Mouse (Mus musculus): ENCODE data around the gene Msh5. TPM values are rescaled to one million over a fixed set of nuclear protein-coding genes. Genes with fewer than 3 reads are reported as not detected.

Msh5 gene
- total RNA-seq, 2 experiments from 2014 or later, result 0.26 to 1.1 TPM

- Histone ChIP-seq H3K27ac (peak overlapping the region; percentile 82), H3K4me3 (peak overlapping the region; percentile 43)
- no peak for DNase-seq (ENCODE audit: low spot score in 2 of 2)
- TF ChIP-seq CTCF (conservative IDR thresholded peaks at IDR 0.05), result no peak
These were observed 4.9 kb upstream of the Msh5 start for GRCm38 (mm10) chr17:35051156-35052086.

- no peak for TF ChIP-seq CTCF (conservative IDR thresholded peaks at IDR 0.05)
- Histone ChIP-seq H3K4me3 (peak overlapping the region; percentile 53), H3K27ac (peak overlapping the region; percentile 87)
- no peak for DNase-seq (ENCODE audit: low spot score in 2 of 2)
These were observed 3.7 kb upstream of the Msh5 start for GRCm38 (mm10) chr17:35050126-35050750.

DNA sequence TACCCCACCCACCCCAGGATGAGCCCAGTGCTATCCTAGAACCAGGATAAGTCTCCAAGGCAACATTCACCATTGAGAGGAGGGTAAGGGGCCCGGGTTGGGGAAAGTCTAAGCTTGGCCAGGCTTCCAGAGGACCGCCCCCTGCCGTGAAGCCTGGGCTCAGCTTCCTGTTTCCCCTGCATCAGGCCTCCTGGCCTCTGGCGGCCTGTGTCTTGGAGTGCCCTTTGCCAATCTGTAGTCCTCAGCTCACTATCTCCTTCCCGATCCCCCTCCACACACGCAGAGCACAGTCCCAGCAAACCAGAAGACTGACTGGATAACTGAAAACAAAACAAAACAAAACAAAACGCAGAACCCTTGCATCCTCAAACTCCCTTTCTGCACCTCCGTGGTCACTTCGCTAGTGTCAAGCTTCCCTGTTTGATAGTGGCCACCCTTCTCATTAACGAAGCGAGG lies 3.0 kb upstream of the Msh5 start, which contains the start of gene Clic1:
Gene Clic1 (plus strand): TSS at position 406 of the 456 bp plus-strand sequence.
- TF ChIP-seq CTCF (conservative IDR thresholded peaks at IDR 0.05), result peak; percentile 33
- Histone ChIP-seq H3K4me3 (peak within 1 kb of the TSS; percentile 53), H3K27ac (peak within 1 kb of the TSS; percentile 87)
- no peak for DNase-seq (ENCODE audit: low spot score in 2 of 2)

GRCm38 (mm10) chr17:35048932-35049440 lies 2.4 kb upstream of the Msh5 start:
- no peak overlapping the region for H3K4me3 ChIP-seq
- TF ChIP-seq CTCF (conservative IDR thresholded peaks at IDR 0.05), result no peak
- no peak for DNase-seq (ENCODE audit: low spot score in 2 of 2)
- no peak overlapping the region for H3K27ac ChIP-seq

- peak overlapping the region; percentile 53 for H3K27ac ChIP-seq
- H3K4me3 ChIP-seq, result no peak overlapping the region
- DNase-seq (ENCODE audit: low spot score in 2 of 2), result no peak
- TF ChIP-seq CTCF (conservative IDR thresholded peaks at IDR 0.05), result no peak
These were observed 1.8 kb upstream of the Msh5 start for GRCm38 (mm10) chr17:35048149-35048931.

GRCm38 (mm10) chr17:35047688-35048087 lies 1.1 kb upstream of the Msh5 start:
- no peak for DNase-seq (ENCODE audit: low spot score in 2 of 2)
- TF ChIP-seq CTCF (conservative IDR thresholded peaks at IDR 0.05), result no peak
- Histone ChIP-seq H3K4me3 (no peak overlapping the region), H3K27ac (peak overlapping the region; percentile 53)

DNA sequence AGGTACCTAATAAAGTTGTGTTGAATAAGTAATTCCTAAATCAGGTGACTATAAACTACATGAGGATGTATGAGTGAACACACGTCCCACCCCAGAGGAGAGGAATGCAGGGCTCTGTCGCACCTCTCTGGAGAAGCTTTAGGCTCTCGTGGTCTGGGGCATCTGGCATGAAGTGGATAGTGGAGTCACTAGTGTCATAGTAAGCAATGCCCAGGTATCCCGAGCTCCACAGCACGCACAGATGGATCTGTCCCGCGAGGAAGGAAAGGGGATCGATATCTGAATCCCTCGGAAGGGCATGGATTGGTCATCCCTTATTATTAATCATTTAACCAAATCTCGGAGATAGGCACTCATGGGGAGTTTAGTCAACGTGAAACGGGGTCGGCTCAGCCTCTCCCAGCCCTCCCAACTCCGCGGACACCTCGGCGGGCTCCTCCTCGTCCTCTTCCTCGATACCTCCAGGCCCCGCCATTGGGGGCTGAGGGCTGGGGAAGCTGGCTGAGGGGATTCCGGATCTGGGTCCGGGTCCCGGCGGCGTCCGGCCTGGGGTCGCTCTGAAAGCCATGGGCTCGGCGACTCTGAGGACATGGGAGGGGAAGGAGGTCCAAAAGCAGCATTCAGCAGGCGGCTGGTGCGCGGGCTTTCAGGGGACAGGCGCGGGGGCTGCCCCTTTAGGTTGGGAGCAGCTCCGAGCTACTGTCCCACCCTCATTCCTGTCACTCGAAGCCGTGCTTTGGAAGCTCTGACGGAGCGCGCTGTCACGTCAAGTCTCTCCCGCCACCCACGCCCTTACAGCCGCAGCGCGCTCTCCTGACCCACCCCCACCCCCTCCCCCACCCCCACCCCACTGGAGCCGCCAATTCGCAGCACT lies 501 bp downstream of the Msh5 start:
- Histone ChIP-seq H3K4me3 (peak overlapping the region; percentile 54), H3K27ac (0 out of 2 replicates have a peak overlapping the region, but pooled peaks have one; percentile 53)
- TF ChIP-seq CTCF (conservative IDR thresholded peaks at IDR 0.05), result no peak
- no peak for DNase-seq (ENCODE audit: low spot score in 2 of 2)

DNA sequence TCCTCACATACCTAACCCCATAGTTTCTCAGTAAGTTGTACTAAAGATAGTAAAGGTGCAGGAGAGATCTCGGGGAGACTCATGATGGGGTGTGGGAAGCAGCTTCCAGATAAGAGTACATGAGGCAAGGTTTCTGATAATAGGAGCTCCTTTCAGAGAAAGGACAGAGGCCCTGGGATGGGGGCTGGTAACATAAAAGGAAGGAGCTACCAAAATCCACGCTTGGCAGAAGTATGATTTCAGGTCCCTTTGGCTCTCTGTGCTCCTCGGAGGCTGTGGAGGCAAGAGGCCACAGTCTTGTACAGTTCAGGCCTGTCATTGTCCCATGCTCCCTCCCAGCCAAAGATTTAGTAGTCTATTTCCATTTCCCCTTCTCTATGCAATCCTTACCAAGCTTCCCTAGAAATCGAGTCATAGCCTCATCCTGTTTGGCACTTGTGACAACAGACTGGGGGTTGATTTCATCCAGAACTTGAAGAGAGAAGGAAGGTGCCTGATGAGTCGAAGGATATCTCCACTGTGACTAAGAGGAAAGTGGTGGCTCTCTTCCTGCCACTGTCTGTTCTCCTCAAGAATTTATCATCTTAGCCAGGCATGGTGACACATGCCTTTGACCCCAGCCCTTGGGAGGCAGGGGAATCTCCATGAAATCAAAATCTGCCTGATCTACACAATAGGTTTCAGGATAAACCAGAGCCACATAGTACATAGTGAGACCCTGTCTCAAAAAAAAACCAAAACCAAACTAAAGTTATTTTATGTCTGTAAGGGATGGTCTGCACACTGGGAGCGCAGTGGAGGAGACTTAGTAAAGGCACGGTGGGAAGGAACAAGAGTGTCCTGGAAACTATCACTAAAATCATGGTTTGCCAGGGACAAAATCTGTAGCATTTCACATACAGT lies 1.4 kb downstream of the Msh5 start:
- TF ChIP-seq CTCF (conservative IDR thresholded peaks at IDR 0.05), result no peak
- DNase-seq (ENCODE audit: low spot score in 2 of 2), result no peak
- H3K4me3 ChIP-seq, result no peak overlapping the region
- no peak overlapping the region for H3K27ac ChIP-seq

DNA sequence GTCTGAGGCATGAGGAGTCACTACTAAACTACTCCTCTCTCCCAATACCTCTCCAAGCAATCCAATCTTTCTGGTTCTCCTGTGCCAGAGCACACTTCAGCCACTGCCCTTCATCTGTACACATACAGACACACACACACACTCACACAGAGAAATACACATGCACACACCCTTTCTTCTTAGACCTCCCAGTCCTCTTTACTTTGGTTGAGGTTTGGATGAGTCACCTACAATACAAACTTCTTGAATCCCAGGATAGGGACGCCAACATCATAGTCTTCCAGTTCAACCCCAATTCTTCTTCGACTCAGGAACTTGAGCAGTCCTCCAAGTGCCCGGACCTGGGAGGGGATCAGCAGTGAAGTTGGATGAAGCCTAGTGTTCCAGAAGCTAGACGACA lies 2.8 kb downstream of the Msh5 start:
- H3K4me3 ChIP-seq, result no peak overlapping the region
- H3K27ac ChIP-seq, result no peak overlapping the region
- TF ChIP-seq CTCF (conservative IDR thresholded peaks at IDR 0.05), result no peak
- no peak for DNase-seq (ENCODE audit: low spot score in 2 of 2)

DNA sequence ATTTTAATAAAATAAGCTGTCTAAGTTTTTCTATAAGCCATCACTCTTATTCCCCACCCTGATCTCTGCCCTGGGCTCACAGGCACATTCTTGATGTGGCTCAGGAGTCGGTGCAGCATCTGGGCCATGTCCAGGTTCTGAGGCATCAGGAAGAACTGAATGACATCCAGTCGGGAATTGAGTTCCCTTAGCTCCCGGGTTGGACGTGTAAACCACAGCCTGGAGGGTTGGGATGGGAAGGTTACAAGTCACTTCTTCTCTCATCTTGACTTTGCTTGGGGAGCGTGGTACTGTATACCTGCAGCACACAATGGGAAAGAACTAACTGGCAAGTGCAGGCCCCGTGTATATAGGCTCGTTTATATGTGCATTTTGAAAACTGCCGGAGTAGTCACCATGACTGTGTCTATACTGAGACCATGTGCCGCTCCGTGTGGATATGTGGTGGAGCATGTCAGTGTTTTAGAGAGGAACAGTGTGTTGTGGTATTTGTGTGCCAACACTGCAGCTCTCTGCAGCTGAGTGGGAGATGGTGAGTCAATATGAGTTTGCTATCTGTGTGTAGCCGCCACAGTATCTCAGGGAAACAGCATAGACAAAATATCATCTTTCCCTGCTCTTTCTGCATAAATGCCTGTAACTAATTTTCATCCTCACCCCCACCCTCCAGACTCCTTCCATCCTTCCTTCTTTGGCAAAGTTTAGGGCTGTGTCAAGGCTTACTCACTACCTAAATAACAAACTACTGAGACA lies 7.2 kb downstream of the Msh5 start:
- Histone ChIP-seq H3K27ac (peak overlapping the region; percentile 72; the same call in 1 of the 2 replicates), H3K4me3 (no peak overlapping the region)
- no peak for TF ChIP-seq CTCF (conservative IDR thresholded peaks at IDR 0.05)
- DNase-seq (ENCODE audit: low spot score in 2 of 2), result peak in 1 of 2 experiments; percentile 73
